Mouse (Mus musculus): ENCODE measurements around the gene Nanog.

GRCm38 (mm10) chr6:122682646-122683045 is 24.6 kb upstream of the Nanog start:
- TF ChIP-seq CTCF (IDR thresholded peaks at IDR 0.05; ENCODE audit: extremely low read depth, insufficient read depth, low read length) = no peak
- no peak for TF ChIP-seq POLR2A (IDR thresholded peaks at IDR 0.05; ENCODE audit: extremely low read depth, insufficient read depth, low read length)
